Mouse (Mus musculus) heart, adult 2 months (tissue): Measurements from ENCODE around the gene Calhm1. TPM values are rescaled to one million over a fixed set of nuclear protein-coding genes. Genes with fewer than 3 reads are reported as not detected.

ENCODE experiments used
- DNase-seq, 2 experiments: peaks; one replicate each; pipeline ENCODE4 v3.0.0; 2021
- H3K27ac ChIP-seq: fragments of 200-600 bp; 2 replicates; pipeline ENCODE4 v1.8.1; 2022
- H3K27me3 ChIP-seq: fragments of 200-500 bp; 2 replicates; pipeline ENCODE4 v1.6.1; 2012; ENCODE audit warnings: mild to moderate bottlenecking, low read length, inconsistent platforms, mixed read lengths; ENCODE audit not compliant: control insufficient read depth, insufficient read depth
- H3K36me3 ChIP-seq: fragments of 200-500 bp; 2 replicates; pipeline ENCODE4 v1.6.1; 2012; ENCODE audit warnings: low read length, inconsistent platforms; ENCODE audit not compliant: control insufficient read depth, insufficient read depth
- H3K4me1 ChIP-seq: fragments of 200-500 bp; 2 replicates; pipeline ENCODE4 v1.6.1; 2011; ENCODE audit warnings: low read length; ENCODE audit not compliant: control insufficient read depth, insufficient read depth
- H3K4me3 ChIP-seq: fragments of 200-600 bp; 2 replicates; pipeline ENCODE4 v1.8.1; 2022
- H3K79me2 ChIP-seq: fragments of 200-500 bp; replicated peaks from 2 replicates; pipeline ENCODE4 v1.6.1; 2012; ENCODE audit warnings: mild to moderate bottlenecking, inconsistent platforms, low read length, moderate library complexity, mixed read lengths; ENCODE audit not compliant: control insufficient read depth, insufficient read depth
- H3K9ac ChIP-seq: fragments of 200-500 bp; 2 replicates; pipeline ENCODE4 v1.6.1; 2012; ENCODE audit warnings: low read depth, mild to moderate bottlenecking, control low read depth, inconsistent platforms, low read length, mixed read lengths
- CTCF ChIP-seq: fragments of 200-600 bp; IDR thresholded peaks from 2 replicates; pipeline ENCODE4 v1.8.1; 2022; ENCODE audit warnings: antibody characterized with exemption, mild to moderate bottlenecking, moderate library complexity
- EP300 ChIP-seq: fragments of 200-500 bp; IDR thresholded peaks from 2 replicates; pipeline ENCODE4 v1.6.1; 2011; ENCODE audit warnings: low read depth, low read length, control low read depth; ENCODE audit not compliant: insufficient read depth
- POLR2A ChIP-seq: fragments of 200-500 bp; IDR thresholded peaks from 2 replicates; pipeline ENCODE4 v1.6.1; 2011; ENCODE audit warnings: mild to moderate bottlenecking, low read depth, low read length, control low read depth; ENCODE audit not compliant: insufficient read depth
- WGBS: fragments of 180-500 bp; shearing (Covaris S2); methylation state at CpG from one replicate; pipeline ENCODE4 v1.1.7; 2018; 5-methylcytosine and 5-hydroxymethylcytosine counted together
- intact Hi-C: fragments of 180-260 bp; cut with DNase I; formaldehyde crosslinking; loops from one replicate; pipeline ENCODE4 v1.15.1; 2025
- polyA plus RNA-seq: library from polyadenylated mRNA; depleted of rRNA; stranded (reverse); fragments of >200 nt; gene quantifications from 2 replicates; pipeline ENCODE4 v1.2.3, GENCODE M21; 2012; rRNA removed
- total RNA-seq, 2 experiments: library from RNA; stranded (reverse); gene quantifications; 2 replicates each; pipeline ENCODE4 v1.2.3; 2021

Calhm1 gene
- total and polyA plus RNA-seq, 3 experiments, result not detected

DNA sequence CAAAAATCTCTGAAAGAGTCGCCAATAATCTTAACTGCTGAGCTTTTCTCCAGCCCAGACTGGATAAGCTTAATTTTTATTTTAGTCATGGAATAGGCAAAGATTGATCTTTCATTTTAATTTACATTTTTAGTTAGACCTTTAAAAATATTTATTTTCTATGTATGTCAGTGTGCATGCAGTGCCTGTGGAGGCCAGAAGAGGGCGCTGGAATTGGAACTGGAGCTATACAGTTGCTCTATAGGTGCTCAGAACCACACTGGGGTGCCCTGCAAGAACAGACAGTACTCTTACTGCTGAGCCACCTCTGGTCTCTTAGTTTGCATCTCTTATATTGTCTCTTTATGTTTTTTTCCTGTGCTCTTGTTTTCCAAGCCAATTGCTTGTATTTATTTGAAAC is 21.3 kb downstream of the Calhm1 start:
- Histone ChIP-seq H3K79me2 (no peaks in the 10 kb centered on the region), H3K9ac (no peak overlapping the region), H3K27me3 (no peaks in the 10 kb centered on the region), H3K27ac (no peak overlapping the region), H3K4me3 (no peak overlapping the region), H3K4me1 (no peaks in the 10 kb centered on the region), H3K36me3 (no peaks in the 10 kb centered on the region)
- no peak for TF ChIP-seq EP300
- peak; percentile 86 for TF ChIP-seq CTCF
- intact Hi-C loops, result loop anchor here (2.0 kb wide), 1 partner anchor 14 kb away; no protein-coding TSS in a partner anchor
- no peak for DNase-seq
- 34% methylated on average over 2 of the region's 2 CpGs for WGBS

DNA sequence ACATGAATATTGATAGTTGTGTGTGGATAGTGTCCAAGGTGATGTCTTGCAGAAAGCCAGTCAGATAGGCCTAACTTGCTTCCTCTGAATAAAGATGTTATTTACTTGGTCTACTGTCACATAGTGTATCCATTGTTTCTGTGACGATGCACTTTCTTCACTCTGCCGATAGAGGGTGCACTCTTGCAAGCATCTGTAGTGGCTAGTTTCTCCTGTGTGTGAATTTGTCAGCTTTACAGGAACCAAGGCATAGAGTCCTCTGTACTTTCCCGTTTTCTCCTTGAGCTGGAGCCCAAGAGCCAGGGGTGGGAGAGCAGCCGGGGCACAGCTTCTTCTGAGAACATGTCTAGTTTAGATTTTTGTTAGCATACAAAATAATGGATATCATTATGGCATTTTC is 23.0 kb downstream of the Calhm1 start:
- Histone ChIP-seq H3K27ac (no peak overlapping the region), H3K9ac (no peak overlapping the region), H3K27me3 (no peaks in the 10 kb centered on the region), H3K4me1 (no peaks in the 10 kb centered on the region), H3K79me2 (no peaks in the 10 kb centered on the region), H3K36me3 (no peaks in the 10 kb centered on the region; the same call in 1 of the 2 replicates), H3K4me3 (no peak overlapping the region)
- peak in 1 of 2 experiments; percentile 27 for DNase-seq
- TF ChIP-seq CTCF, result peak; percentile 86
- no peak for TF ChIP-seq POLR2A
- 45% methylated on average over 4 of the region's 4 CpGs for WGBS
- intact Hi-C loops, result loop anchor here (1.0 kb wide), 1 partner anchor 47 kb away; no protein-coding TSS in a partner anchor

DNA sequence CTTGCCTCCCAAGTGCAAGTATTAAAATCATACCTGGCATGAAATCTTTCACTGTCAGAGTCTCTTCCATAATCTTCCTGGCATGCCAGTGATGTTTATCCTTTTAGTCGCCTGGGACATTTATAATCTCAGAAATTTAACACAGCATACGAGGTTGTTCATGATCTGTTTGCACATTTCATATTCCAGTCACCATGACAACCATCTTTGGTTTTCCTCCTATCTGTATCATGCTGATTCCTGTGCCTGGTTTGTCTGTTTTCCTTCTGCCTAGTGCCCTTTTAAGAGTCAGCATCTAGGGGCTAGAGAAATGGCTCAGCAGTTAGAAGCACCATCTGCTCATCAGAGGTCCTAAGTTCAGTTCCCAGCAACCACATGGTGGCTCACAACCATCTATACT is 25.4 kb downstream of the Calhm1 start:
- Histone ChIP-seq H3K4me3 (no peak overlapping the region), H3K9ac (no peak overlapping the region), H3K27ac (no peak overlapping the region), H3K4me1 (no peaks in the 10 kb centered on the region), H3K27me3 (no peaks in the 10 kb centered on the region), H3K79me2 (no peaks in the 10 kb centered on the region), H3K36me3 (no peaks in the 10 kb centered on the region; the same call in 1 of the 2 replicates)
- 84% methylated on average over 2 of the region's 2 CpGs for WGBS
- no peak for DNase-seq
- intact Hi-C loops, result no loop called here
- no peak for TF ChIP-seq EP300
- TF ChIP-seq POLR2A, result no peak
- no peak for TF ChIP-seq CTCF

DNA sequence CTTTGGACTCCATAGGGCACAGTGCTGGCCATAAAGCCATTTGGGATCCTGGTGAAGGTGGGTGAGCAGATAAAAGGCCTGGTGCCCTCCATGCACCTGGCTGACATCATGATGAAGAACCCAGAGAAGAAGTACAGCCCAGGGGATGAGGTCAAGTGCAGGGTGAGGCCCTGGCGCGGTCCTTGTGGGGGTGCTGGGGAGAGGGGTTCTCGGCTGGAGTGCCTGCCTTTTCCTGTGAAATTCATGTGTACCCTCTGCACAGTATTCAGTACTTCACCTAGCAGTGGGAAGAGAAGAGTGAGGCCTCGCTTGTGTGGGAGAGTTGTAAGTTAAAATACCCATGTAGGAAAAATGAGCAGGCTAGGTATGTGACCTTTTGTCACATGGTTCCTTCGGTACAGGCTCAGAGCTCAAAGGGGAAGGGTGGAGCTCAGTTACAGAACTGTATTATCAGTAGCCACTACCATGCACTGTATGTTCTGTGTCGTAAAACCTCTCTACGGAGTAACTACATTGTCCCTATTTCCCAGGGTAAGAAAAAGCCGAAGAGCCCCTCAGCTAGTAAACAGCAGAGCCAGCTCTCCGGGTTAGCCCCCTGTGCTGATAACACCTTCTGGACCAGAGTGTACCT is 39.3 kb downstream of the Calhm1 start:
- Histone ChIP-seq H3K4me1 (no peaks in the 10 kb centered on the region), H3K79me2 (no peaks in the 10 kb centered on the region), H3K27ac (no peak overlapping the region), H3K9ac (no peak overlapping the region), H3K4me3 (no peak overlapping the region), H3K36me3 (no peaks in the 10 kb centered on the region; the same call in 1 of the 2 replicates), H3K27me3 (no peaks in the 10 kb centered on the region)
- TF ChIP-seq EP300, result no peak
- TF ChIP-seq POLR2A, result no peak
- no peak for TF ChIP-seq CTCF
- intact Hi-C loops, result no loop called here
- 78% methylated on average over 9 of the region's 9 CpGs for WGBS
- no peak for DNase-seq

DNA sequence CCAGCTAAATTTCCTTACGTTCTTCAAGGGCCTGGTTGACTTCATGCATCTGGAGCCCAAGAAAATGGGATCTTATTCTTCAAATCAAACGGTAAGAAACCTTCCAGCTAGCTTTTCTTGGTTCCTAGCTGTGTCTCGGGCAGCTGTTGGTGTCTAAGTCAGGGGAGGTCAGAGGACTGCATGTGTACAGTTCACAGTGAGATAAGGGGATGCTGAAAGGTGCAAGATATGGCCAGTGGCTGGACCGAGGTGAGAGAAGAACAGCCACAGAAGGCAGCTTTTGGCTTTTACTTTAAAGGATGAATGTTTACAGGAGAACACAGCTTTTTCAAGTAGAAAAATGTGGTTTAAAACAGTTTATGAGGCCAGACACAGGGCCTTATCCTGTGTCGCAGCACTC is 43.0 kb downstream of the Calhm1 start:
- no peaks in the 10 kb centered on the region; the same call in 1 of the 2 replicates for H3K36me3 ChIP-seq
- WGBS, result 77% methylated on average over 5 of the region's 5 CpGs
- intact Hi-C loops, result no loop called here
- H3K4me1 ChIP-seq, result no peaks in the 10 kb centered on the region
- H3K9ac ChIP-seq, result no peak overlapping the region
- TF ChIP-seq EP300, result no peak
- no peak for TF ChIP-seq POLR2A
- TF ChIP-seq CTCF, result no peak
- H3K79me2 ChIP-seq, result no peaks in the 10 kb centered on the region
- no peak overlapping the region for H3K27ac ChIP-seq
- DNase-seq, result no peak
- H3K4me3 ChIP-seq, result no peak overlapping the region
- no peaks in the 10 kb centered on the region for H3K27me3 ChIP-seq

Other genes with a start within 250 kb of the Calhm1 start
- gene Ina, start 129.6 kb downstream of the Calhm1 start, total RNA-seq, result under 1 TPM in 1 of 2 experiments, not detected in 1; 0.11 TPM
- 0.04 and 0.09 TPM in 2 replicates for gene Ina, start 129.6 kb downstream of the Calhm1 start, polyA plus RNA-seq
- gene Nt5c2, start 129.1 kb downstream of the Calhm1 start, total RNA-seq, result 10 to 100 TPM; 58.2 to 63.9 TPM
- gene Nt5c2, start 129.1 kb downstream of the Calhm1 start, polyA plus RNA-seq, result 16.7 and 24.5 TPM in 2 replicates
- gene Pcgf6, start 93.3 kb downstream of the Calhm1 start, total RNA-seq, result 1 to 10 TPM; 2.7 to 3.2 TPM
- 2.5 and 3.5 TPM in 2 replicates for gene Pcgf6, start 93.3 kb downstream of the Calhm1 start, polyA plus RNA-seq
- gene Taf5, start 76.5 kb downstream of the Calhm1 start, total RNA-seq, result 1 to 10 TPM; 2.7 to 2.9 TPM
- 1.5 and 2.2 TPM in 2 replicates for gene Taf5, start 76.5 kb downstream of the Calhm1 start, polyA plus RNA-seq
- 1,000 to 10,000 TPM; 2,026 to 2,490 TPM for gene Usmg5, start 53.6 kb downstream of the Calhm1 start, total RNA-seq
- 762 and 1,154 TPM in 2 replicates for gene Usmg5, start 53.6 kb downstream of the Calhm1 start, polyA plus RNA-seq
- 10 to 100 TPM; 11.8 to 12.4 TPM for gene Pdcd11, start 53.5 kb downstream of the Calhm1 start, total RNA-seq
- gene Pdcd11, start 53.5 kb downstream of the Calhm1 start, polyA plus RNA-seq, result 5.5 and 7.7 TPM in 2 replicates
- gene Calhm2, start 6.0 kb downstream of the Calhm1 start, total RNA-seq, result 1 to 10 TPM; 3.7 to 4.5 TPM
- gene Calhm2, start 6.0 kb downstream of the Calhm1 start, polyA plus RNA-seq, result 7.1 and 7.5 TPM in 2 replicates
- gene Calhm3, start 13.5 kb upstream of the Calhm1 start, total RNA-seq, result not detected
- not detected in 2 replicates for gene Calhm3, start 13.5 kb upstream of the Calhm1 start, polyA plus RNA-seq
- 1 to 10 TPM; 1.5 to 1.7 TPM for gene Neurl1a, start 34.6 kb upstream of the Calhm1 start, total RNA-seq
- 1.1 and 2.5 TPM in 2 replicates for gene Neurl1a, start 34.6 kb upstream of the Calhm1 start, polyA plus RNA-seq